Mouse (Mus musculus): ENCODE results near the gene Slc16a14. TPM values are rescaled to one million over a fixed set of nuclear protein-coding genes. Genes with fewer than 3 reads are reported as not detected.
"Not testable (repeated sequence)": the region's sequence is repeated elsewhere in the genome, so short reads cannot be mapped to it uniquely, and the experiment has no call there.

Slc16a14 gene
- polyA plus RNA-seq (2011; ENCODE audit: insufficient read depth, insufficient read length, low replicate concordance, missing spikeins) = 0.40 TPM in 1 of 2 replicates, not detected in the other

GRCm38 (mm10) chr1:84934503-84935333 lies at the start of gene Slc16a14:
Slc16a14 (minus strand) TSS chr1:84935134.
- H3K27ac ChIP-seq (ENCODE audit: control insufficient read depth, insufficient read depth, low read depth, low read length, poor library complexity) = peak within 1 kb of the TSS; percentile 79
- 1% methylated on average over 59 of the region's 59 CpGs for WGBS
- TF ChIP-seq CTCF (IDR thresholded peaks at IDR 0.05; ENCODE audit: control insufficient read depth, insufficient read depth, low read length) (no peak), POLR2A (IDR thresholded peaks at IDR 0.05; ENCODE audit: borderline replicate concordance, control insufficient read depth, low read depth, low read length) (peak; percentile 32; the same call in 1 of the 2 replicates)

GRCm38 (mm10) chr1:84961779-84962178 lies 26.8 kb upstream of the Slc16a14 start:
- not testable (repeated sequence) for H3K27ac ChIP-seq (ENCODE audit: control insufficient read depth, insufficient read depth, low read depth, low read length, poor library complexity); H3K4me1 ChIP-seq (ENCODE audit: control insufficient read depth, insufficient read depth, low read length); H3K4me3 ChIP-seq (replicated peaks; ENCODE audit: control insufficient read depth, low read depth, low read length)
- 16% methylated on average over 12 of the region's 12 CpGs for WGBS

More at GRCm38 (mm10) chr1:84934503-84935333, at the start of gene Slc16a14:
- H3K4me3 ChIP-seq (replicated peaks; ENCODE audit: control insufficient read depth, low read depth, low read length) = peak within 1 kb of the TSS; percentile 66
- H3K4me1 ChIP-seq (ENCODE audit: control insufficient read depth, insufficient read depth, low read length) = no peaks in the 10 kb centered on the region

GRCm38 (mm10) chr1:84957713-84958112 lies 22.8 kb upstream of the Slc16a14 start:
- H3K4me1 ChIP-seq (ENCODE audit: control insufficient read depth, insufficient read depth, low read length); H3K4me3 ChIP-seq (replicated peaks; ENCODE audit: control insufficient read depth, low read depth, low read length); H3K27ac ChIP-seq (ENCODE audit: control insufficient read depth, insufficient read depth, low read depth, low read length, poor library complexity): not testable (repeated sequence)
- WGBS = 59% methylated on average over 4 of the region's 4 CpGs

GRCm38 (mm10) chr1:84956771-84957170 lies 21.8 kb upstream of the Slc16a14 start:
- not testable (repeated sequence) for H3K27ac ChIP-seq (ENCODE audit: control insufficient read depth, insufficient read depth, low read depth, low read length, poor library complexity); H3K4me1 ChIP-seq (ENCODE audit: control insufficient read depth, insufficient read depth, low read length); H3K4me3 ChIP-seq (replicated peaks; ENCODE audit: control insufficient read depth, low read depth, low read length)
- WGBS = 88% methylated on average over 3 of the region's 3 CpGs

- Histone ChIP-seq H3K27ac (ENCODE audit: control insufficient read depth, insufficient read depth, low read depth, low read length, poor library complexity) (no peak overlapping the region), H3K4me3 (replicated peaks; ENCODE audit: control insufficient read depth, low read depth, low read length) (no peak overlapping the region), H3K4me1 (ENCODE audit: control insufficient read depth, insufficient read depth, low read length) (no peaks in the 10 kb centered on the region)
- TF ChIP-seq CTCF (IDR thresholded peaks at IDR 0.05; ENCODE audit: control insufficient read depth, insufficient read depth, low read length) (no peak), POLR2A (IDR thresholded peaks at IDR 0.05; ENCODE audit: borderline replicate concordance, control insufficient read depth, low read depth, low read length) (no peak)
- 82% methylated on average over 10 of the region's 10 CpGs for WGBS
Measured at GRCm38 (mm10) chr1:84952456-84953181, 17.7 kb upstream of the Slc16a14 start.

GRCm38 (mm10) chr1:84951566-84951965 lies 16.6 kb upstream of the Slc16a14 start:
- H3K4me1 ChIP-seq (ENCODE audit: control insufficient read depth, insufficient read depth, low read length) = no peaks in the 10 kb centered on the region
- 88% methylated on average over 3 of the region's 3 CpGs for WGBS
- H3K27ac ChIP-seq (ENCODE audit: control insufficient read depth, insufficient read depth, low read depth, low read length, poor library complexity) = no peak overlapping the region
- no peak overlapping the region for H3K4me3 ChIP-seq (replicated peaks; ENCODE audit: control insufficient read depth, low read depth, low read length)
- no peak for TF ChIP-seq POLR2A (IDR thresholded peaks at IDR 0.05; ENCODE audit: borderline replicate concordance, control insufficient read depth, low read depth, low read length)
- no peak for TF ChIP-seq CTCF (IDR thresholded peaks at IDR 0.05; ENCODE audit: control insufficient read depth, insufficient read depth, low read length)

GRCm38 (mm10) chr1:84947390-84947789 lies 12.5 kb upstream of the Slc16a14 start:
- TF ChIP-seq CTCF (IDR thresholded peaks at IDR 0.05; ENCODE audit: control insufficient read depth, insufficient read depth, low read length) (no peak), POLR2A (IDR thresholded peaks at IDR 0.05; ENCODE audit: borderline replicate concordance, control insufficient read depth, low read depth, low read length) (no peak)
- no peak overlapping the region for H3K4me3 ChIP-seq (replicated peaks; ENCODE audit: control insufficient read depth, low read depth, low read length)
- H3K4me1 ChIP-seq (ENCODE audit: control insufficient read depth, insufficient read depth, low read length) = no peaks in the 10 kb centered on the region
- H3K27ac ChIP-seq (ENCODE audit: control insufficient read depth, insufficient read depth, low read depth, low read length, poor library complexity) = no peak overlapping the region
- WGBS = 77% methylated on average over 2 of the region's 2 CpGs

- no peak for TF ChIP-seq POLR2A (IDR thresholded peaks at IDR 0.05; ENCODE audit: borderline replicate concordance, control insufficient read depth, low read depth, low read length)
- no peak for TF ChIP-seq CTCF (IDR thresholded peaks at IDR 0.05; ENCODE audit: control insufficient read depth, insufficient read depth, low read length)
- 84% methylated on average over 3 of the region's 3 CpGs for WGBS
Measured at GRCm38 (mm10) chr1:84945950-84946349, 11.0 kb upstream of the Slc16a14 start.

More at GRCm38 (mm10) chr1:84945950-84946349, 11.0 kb upstream of the Slc16a14 start:
- no peak overlapping the region for H3K27ac ChIP-seq (ENCODE audit: control insufficient read depth, insufficient read depth, low read depth, low read length, poor library complexity)
- 0 out of 2 replicates have a peak, but pooled peaks cover 1% of the 10 kb centered on the region for H3K4me1 ChIP-seq (ENCODE audit: control insufficient read depth, insufficient read depth, low read length)
- no peak overlapping the region for H3K4me3 ChIP-seq (replicated peaks; ENCODE audit: control insufficient read depth, low read depth, low read length)

Measured in bone marrow, adult 2 months (tissue).